Mouse (Mus musculus) bone marrow macrophage, adult 2 months (primary cell): ENCODE data around the gene Gm5901. TPM values are rescaled to one million over a fixed set of nuclear protein-coding genes. Genes with fewer than 3 reads are reported as not detected.
"Not testable (repeated sequence)": the region's sequence is repeated elsewhere in the genome, so short reads cannot be mapped to it uniquely, and the experiment has no call there.

Experiments used
- H3K27ac ChIP-seq: 2 replicates; pipeline ENCODE4 v1.5.1; 2012; ENCODE audit warnings: low read depth, low read length; ENCODE audit not compliant: insufficient read depth
- H3K4me1 ChIP-seq: 2 replicates; pipeline ENCODE4 v1.6.1; 2012; ENCODE audit warnings: low read length; ENCODE audit not compliant: control insufficient read depth, insufficient read depth
- H3K4me3 ChIP-seq: 2 replicates; pipeline ENCODE4 v1.5.1; 2012; ENCODE audit warnings: mild to moderate bottlenecking, low read length, moderate library complexity; ENCODE audit not compliant: insufficient read depth
- CTCF ChIP-seq: IDR thresholded peaks from 2 replicates; pipeline ENCODE4 v1.5.1; 2012; ENCODE audit warnings: low read depth, mild to moderate bottlenecking, low read length, moderate library complexity
- POLR2A ChIP-seq: IDR thresholded peaks from 2 replicates; pipeline ENCODE4 v1.6.1; 2012; ENCODE audit warnings: mild to moderate bottlenecking, low read depth, low read length, borderline replicate concordance
- polyA plus RNA-seq: library from polyadenylated mRNA; stranded (reverse); fragments of >200 nt; gene quantifications from 2 replicates; pipeline ENCODE4 v1.2.4, GENCODE M21; 2012; ENCODE audit not compliant: missing spikeins, insufficient read depth, insufficient read length

Gm5901 gene
- not detected in 2 replicates for polyA plus RNA-seq

GRCm38 (mm10) chr7:105374866-105375265 lies at the start of gene Gm5901:
TSS of gene Gm5901 (plus strand) at chr7:105375038.
- Histone ChIP-seq H3K4me1 (peaks cover 19% of the 10 kb centered on the region), H3K4me3 (no peak within 1 kb of the TSS), H3K27ac (no peak within 1 kb of the TSS)
- TF ChIP-seq CTCF = no peak

GRCm38 (mm10) chr7:105325302-105325701 lies 49.5 kb upstream of the Gm5901 start:
- no peak for TF ChIP-seq POLR2A
- TF ChIP-seq CTCF = no peak
- no peak overlapping the region for H3K4me3 ChIP-seq
- no peak overlapping the region for H3K27ac ChIP-seq
- no peaks in the 10 kb centered on the region for H3K4me1 ChIP-seq

GRCm38 (mm10) chr7:105334004-105334403 lies 40.8 kb upstream of the Gm5901 start, which contains the start of gene Olfr690:
TSS of gene Olfr690 (minus strand) at chr7:105334104.
- TF ChIP-seq POLR2A = no peak
- TF ChIP-seq CTCF = no peak
- Histone ChIP-seq H3K27ac (no peak within 1 kb of the TSS), H3K4me3 (no peak within 1 kb of the TSS), H3K4me1 (no peaks in the 10 kb centered on the region)

GRCm38 (mm10) chr7:105342170-105342569 lies 32.7 kb upstream of the Gm5901 start, which contains the start of gene Olfr691:
TSS of gene Olfr691 (minus strand) at chr7:105342270.
- Histone ChIP-seq H3K27ac (no peak within 1 kb of the TSS), H3K4me3 (no peak within 1 kb of the TSS), H3K4me1 (no peaks in the 10 kb centered on the region)
- TF ChIP-seq CTCF (no peak), POLR2A (no peak)

- TF ChIP-seq CTCF (no peak), POLR2A (no peak)
- H3K4me3 ChIP-seq = no peak overlapping the region
- no peaks in the 10 kb centered on the region for H3K4me1 ChIP-seq
- H3K27ac ChIP-seq = no peak overlapping the region
These were observed 32.1 kb upstream of the Gm5901 start for GRCm38 (mm10) chr7:105342752-105343151.

- H3K4me3 ChIP-seq, H3K4me1 ChIP-seq, H3K27ac ChIP-seq: not testable (repeated sequence)
These were observed 18.8 kb upstream of the Gm5901 start for GRCm38 (mm10) chr7:105356064-105356463.

- H3K4me3 ChIP-seq, H3K27ac ChIP-seq, H3K4me1 ChIP-seq: not testable (repeated sequence)
These were observed 18.4 kb upstream of the Gm5901 start for GRCm38 (mm10) chr7:105356487-105356886.

- H3K4me1 ChIP-seq = no peaks in the 10 kb centered on the region
- H3K27ac ChIP-seq = no peak overlapping the region
- no peak for TF ChIP-seq CTCF
- TF ChIP-seq POLR2A = no peak
- no peak overlapping the region for H3K4me3 ChIP-seq
These were observed 13.1 kb upstream of the Gm5901 start for GRCm38 (mm10) chr7:105361713-105362112.

GRCm38 (mm10) chr7:105367268-105367667 lies 7.6 kb upstream of the Gm5901 start:
- no peak for TF ChIP-seq POLR2A
- TF ChIP-seq CTCF = no peak
- H3K4me3 ChIP-seq = no peak overlapping the region
- H3K4me1 ChIP-seq = peaks cover under 1% of the 10 kb centered on the region
- H3K27ac ChIP-seq = no peak overlapping the region

GRCm38 (mm10) chr7:105367930-105368329 lies 6.9 kb upstream of the Gm5901 start, which contains the start of gene Olfr692:
TSS of gene Olfr692 (plus strand) at chr7:105368230.
- TF ChIP-seq CTCF = no peak
- TF ChIP-seq POLR2A = no peak

GRCm38 (mm10) chr7:105368521-105368920 lies 6.3 kb upstream of the Gm5901 start:
- H3K27ac ChIP-seq = no peak overlapping the region
- H3K4me1 ChIP-seq = peaks cover 11% of the 10 kb centered on the region
- H3K4me3 ChIP-seq = no peak overlapping the region
- TF ChIP-seq CTCF (no peak), POLR2A (no peak)

More at GRCm38 (mm10) chr7:105367930-105368329, 6.9 kb upstream of the Gm5901 start, which contains the start of gene Olfr692:
- peaks cover 7% of the 10 kb centered on the region for H3K4me1 ChIP-seq
- H3K4me3 ChIP-seq = no peak within 1 kb of the TSS
- no peak within 1 kb of the TSS for H3K27ac ChIP-seq
